Mouse (Mus musculus): Measurements from ENCODE around the gene Gm10662. TPM values are rescaled to one million over a fixed set of nuclear protein-coding genes. Genes with fewer than 3 reads are reported as not detected.
"Not testable (repeated sequence)": the region's sequence is repeated elsewhere in the genome, so short reads cannot be mapped to it uniquely, and the experiment has no call there.

The Gm10662 gene
- not detected in 2 replicates for polyA plus RNA-seq (2015; fragmentation: Nextera tagmentation; extraction: Ambion mirVana)

DNA sequence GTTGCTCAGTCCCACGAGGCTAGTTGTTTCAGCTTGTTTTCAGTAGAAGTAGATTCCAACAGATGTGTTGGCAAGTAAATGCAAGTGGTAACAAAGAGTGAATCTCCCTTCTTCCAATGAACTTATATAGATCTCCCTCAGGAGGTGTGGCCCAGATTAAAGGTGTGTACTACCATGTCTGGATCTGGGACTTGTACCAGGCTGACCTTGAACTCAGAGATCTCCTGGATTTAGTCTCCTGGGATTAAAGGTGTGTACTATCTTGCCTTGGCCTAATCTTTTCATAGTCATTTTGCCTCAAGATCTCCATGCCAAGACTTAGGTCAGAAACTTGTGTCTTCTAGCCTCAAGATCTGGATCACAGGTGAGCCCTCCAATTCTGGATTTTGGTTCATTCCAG, at the start of gene Gm10662:
TSS of gene Gm10662 (minus strand) at position 101 of the 400 bp plus-strand sequence.
- not testable (repeated sequence) for H3K4me3 ChIP-seq (ENCODE audit: low read length); H3K9ac ChIP-seq (replicated peaks; ENCODE audit: low read length); H3K4me1 ChIP-seq (ENCODE audit: insufficient read depth, low read length); ATAC-seq (ENCODE audit: low FRiP score, low TSS enrichment); H3K27ac ChIP-seq (ENCODE audit: low read length); H3K36me3 ChIP-seq (ENCODE audit: insufficient read depth, low read length); H3K27me3 ChIP-seq (ENCODE audit: insufficient read depth, low read length); H3K9me3 ChIP-seq (ENCODE audit: low read length); H3K4me2 ChIP-seq (replicated peaks; ENCODE audit: low read depth, low read length)
- no CpG with 5 or more reads among the region's 1 CpGs for WGBS

DNA sequence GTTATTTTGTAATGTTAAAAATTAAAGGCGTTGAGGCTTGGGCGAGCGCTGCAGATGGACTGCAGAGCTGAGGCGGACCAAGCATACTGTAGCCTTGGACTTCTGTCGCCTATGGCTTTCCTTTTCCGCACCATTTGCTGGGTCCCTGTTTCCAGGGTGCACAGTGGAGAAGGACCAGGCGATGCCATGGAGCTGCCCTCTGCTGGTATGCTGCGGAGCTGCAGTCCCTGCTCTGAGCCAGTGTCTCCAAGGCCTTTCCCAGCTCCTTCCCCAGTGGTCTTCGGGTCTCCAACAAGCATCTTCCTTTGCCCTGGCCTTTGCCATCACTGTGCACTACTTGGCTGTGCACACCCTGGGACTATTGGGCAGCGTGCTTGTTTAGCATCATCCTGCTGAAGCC, 19.2 kb upstream of the Gm10662 start:
- H3K4me1 ChIP-seq (ENCODE audit: insufficient read depth, low read length); ATAC-seq (ENCODE audit: low FRiP score, low TSS enrichment); H3K27me3 ChIP-seq (ENCODE audit: insufficient read depth, low read length); H3K27ac ChIP-seq (ENCODE audit: low read length); H3K4me2 ChIP-seq (replicated peaks; ENCODE audit: low read depth, low read length); H3K36me3 ChIP-seq (ENCODE audit: insufficient read depth, low read length); H3K4me3 ChIP-seq (ENCODE audit: low read length); H3K9me3 ChIP-seq (ENCODE audit: low read length); H3K9ac ChIP-seq (replicated peaks; ENCODE audit: low read length): not testable (repeated sequence)
- WGBS, result 88% methylated on average over 10 of the region's 10 CpGs

Other genes with a start within 250 kb of the Gm10662 start
- not detected in 2 replicates for gene Gm4214, start 159.8 kb downstream of the Gm10662 start, polyA plus RNA-seq (2015; fragmentation: Nextera tagmentation; extraction: Ambion mirVana)
- not detected in 2 replicates for gene Gm4216, start 124.6 kb downstream of the Gm10662 start, polyA plus RNA-seq (2015; fragmentation: Nextera tagmentation; extraction: Ambion mirVana)
- not detected in 2 replicates for gene Vmn1r163, start 88.9 kb downstream of the Gm10662 start, polyA plus RNA-seq (2015; fragmentation: Nextera tagmentation; extraction: Ambion mirVana)
- gene Gm8720, start 77.0 kb downstream of the Gm10662 start, polyA plus RNA-seq (2015; fragmentation: Nextera tagmentation; extraction: Ambion mirVana), result not detected in 2 replicates
- not detected in 2 replicates for gene Vmn1r165, start 72.9 kb upstream of the Gm10662 start, polyA plus RNA-seq (2015; fragmentation: Nextera tagmentation; extraction: Ambion mirVana)
- gene Vmn1r166, start 107.2 kb upstream of the Gm10662 start, polyA plus RNA-seq (2015; fragmentation: Nextera tagmentation; extraction: Ambion mirVana), result not detected in 2 replicates
- not detected in 2 replicates for gene Gm6902, start 134.4 kb upstream of the Gm10662 start, polyA plus RNA-seq (2015; fragmentation: Nextera tagmentation; extraction: Ambion mirVana)
- gene Nlrp4e, start 156.7 kb upstream of the Gm10662 start, polyA plus RNA-seq (2015; fragmentation: Nextera tagmentation; extraction: Ambion mirVana), result not detected in 2 replicates
- gene Nlrp5, start 241.4 kb upstream of the Gm10662 start, polyA plus RNA-seq (2015; fragmentation: Nextera tagmentation; extraction: Ambion mirVana), result not detected in 2 replicates

Data from kidney, embryonic 16.5 days (tissue).